Mouse (Mus musculus): ENCODE data around the gene 2810459M11Rik.

The 2810459M11Rik gene

DNA sequence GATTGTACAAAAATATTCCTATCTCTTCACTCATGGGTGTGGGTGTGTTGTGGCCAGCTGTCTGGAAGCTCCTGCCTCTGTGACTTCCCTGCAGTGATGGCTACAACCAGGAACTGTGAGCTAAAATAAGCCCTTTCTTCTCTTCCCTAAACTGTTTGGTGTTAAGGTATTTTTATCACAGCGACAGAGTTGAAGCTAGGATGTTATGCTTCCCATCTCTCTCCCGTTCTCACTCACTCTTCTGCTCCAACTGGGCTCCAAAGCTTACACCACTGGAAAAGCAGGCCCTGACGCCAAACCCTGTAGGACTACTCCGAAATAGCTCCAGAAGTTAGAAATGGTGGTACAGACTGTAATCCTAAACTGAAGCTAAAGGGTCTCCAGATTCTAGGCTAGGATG is 607 bp upstream of the 2810459M11Rik start:
- Histone ChIP-seq H3K27me3 (ENCODE audit: insufficient read depth, low read length) (peaks cover 66% of the 10 kb centered on the region), H3K36me3 (ENCODE audit: insufficient read depth, low read length) (no peaks in the 10 kb centered on the region), H3K9me3 (ENCODE audit: low read length) (peaks cover 9% of the 10 kb centered on the region), H3K4me3 (replicated peaks; ENCODE audit: low read length) (no peak overlapping the region), H3K4me1 (replicated peaks; ENCODE audit: low read depth, low read length) (peaks cover 21% of the 10 kb centered on the region)
- TF ChIP-seq POU5F1 (IDR thresholded peaks at IDR 0.05; ENCODE audit: borderline replicate concordance, low read length), result no peak
- no peak for TF ChIP-seq CTCF (conservative IDR thresholded peaks at IDR 0.05; ENCODE audit: low read length)
- TF ChIP-seq NANOG (IDR thresholded peaks at IDR 0.05; ENCODE audit: borderline replicate concordance, low read length), result no peak

DNA sequence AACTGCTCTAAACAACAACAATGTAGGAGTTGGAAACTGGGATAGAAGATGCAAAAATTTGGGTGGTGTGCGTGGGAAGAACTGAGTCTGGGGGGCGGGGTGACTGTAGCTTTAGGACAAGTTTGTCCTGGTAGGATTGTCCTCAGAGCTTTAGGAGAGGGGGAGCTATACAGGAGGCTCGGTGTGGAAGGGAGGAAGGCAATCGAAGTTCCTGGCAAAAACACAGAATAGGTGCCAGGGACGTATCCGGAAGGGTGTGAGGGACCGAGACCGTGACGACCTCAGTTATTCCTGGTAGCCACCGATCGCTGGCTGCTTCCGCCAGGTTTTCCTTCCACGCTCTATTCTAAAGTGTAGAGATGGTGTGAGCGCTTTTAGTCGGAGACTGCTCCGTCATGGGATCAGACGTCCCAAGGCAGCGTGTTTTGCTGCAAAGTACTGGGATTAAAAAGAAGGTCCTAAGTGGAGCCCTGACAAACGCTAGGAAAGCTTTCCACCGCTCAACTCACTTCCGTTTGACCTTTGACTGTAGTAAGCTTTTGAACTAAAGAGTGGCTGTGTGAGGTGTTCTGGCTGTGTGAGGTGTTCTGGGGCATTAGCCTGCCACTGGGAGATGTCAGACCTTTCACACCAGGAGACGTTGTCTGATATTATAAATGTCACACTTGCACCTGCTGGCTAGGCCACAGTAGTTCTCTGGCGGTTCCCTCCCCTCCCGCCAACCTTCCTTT is 1.3 kb downstream of the 2810459M11Rik start:
- Histone ChIP-seq H3K4me1 (replicated peaks; ENCODE audit: low read depth, low read length) (peaks cover 16% of the 10 kb centered on the region), H3K27me3 (ENCODE audit: insufficient read depth, low read length) (peaks cover 66% of the 10 kb centered on the region), H3K9me3 (ENCODE audit: low read length) (peaks cover 4% of the 10 kb centered on the region), H3K36me3 (ENCODE audit: insufficient read depth, low read length) (no peaks in the 10 kb centered on the region), H3K4me3 (replicated peaks; ENCODE audit: low read length) (peak overlapping the region; percentile 77)
- TF ChIP-seq POU5F1 (IDR thresholded peaks at IDR 0.05; ENCODE audit: borderline replicate concordance, low read length) (no peak), NANOG (IDR thresholded peaks at IDR 0.05; ENCODE audit: borderline replicate concordance, low read length) (no peak), CTCF (conservative IDR thresholded peaks at IDR 0.05; ENCODE audit: low read length) (no peak)

DNA sequence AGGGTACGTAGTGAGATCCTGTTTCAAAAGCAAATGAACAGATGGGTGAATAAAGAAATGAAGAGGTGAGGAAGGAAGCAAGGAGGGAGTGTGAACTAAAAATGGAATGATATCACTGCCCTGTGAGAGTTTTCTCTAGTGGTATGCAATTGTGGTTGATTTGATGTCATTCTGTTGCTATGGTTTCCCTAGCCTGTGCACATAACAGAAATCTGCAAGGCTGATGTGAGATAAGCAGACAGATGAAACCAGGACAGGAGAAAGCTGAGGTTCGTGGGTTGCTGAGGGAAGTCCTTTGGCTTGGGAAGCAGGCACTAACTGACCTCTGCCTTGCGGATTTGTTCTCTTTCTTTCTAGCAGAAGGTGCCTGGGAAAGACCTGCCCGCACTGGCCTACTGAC is 2.6 kb downstream of the 2810459M11Rik start:
- Histone ChIP-seq H3K36me3 (ENCODE audit: insufficient read depth, low read length) (no peaks in the 10 kb centered on the region), H3K4me1 (replicated peaks; ENCODE audit: low read depth, low read length) (peaks cover 16% of the 10 kb centered on the region), H3K9me3 (ENCODE audit: low read length) (no peaks in the 10 kb centered on the region), H3K4me3 (replicated peaks; ENCODE audit: low read length) (no peak overlapping the region), H3K27me3 (ENCODE audit: insufficient read depth, low read length) (peaks cover 59% of the 10 kb centered on the region)
- TF ChIP-seq POU5F1 (IDR thresholded peaks at IDR 0.05; ENCODE audit: borderline replicate concordance, low read length), result no peak
- TF ChIP-seq NANOG (IDR thresholded peaks at IDR 0.05; ENCODE audit: borderline replicate concordance, low read length), result no peak
- TF ChIP-seq CTCF (conservative IDR thresholded peaks at IDR 0.05; ENCODE audit: low read length), result no peak

DNA sequence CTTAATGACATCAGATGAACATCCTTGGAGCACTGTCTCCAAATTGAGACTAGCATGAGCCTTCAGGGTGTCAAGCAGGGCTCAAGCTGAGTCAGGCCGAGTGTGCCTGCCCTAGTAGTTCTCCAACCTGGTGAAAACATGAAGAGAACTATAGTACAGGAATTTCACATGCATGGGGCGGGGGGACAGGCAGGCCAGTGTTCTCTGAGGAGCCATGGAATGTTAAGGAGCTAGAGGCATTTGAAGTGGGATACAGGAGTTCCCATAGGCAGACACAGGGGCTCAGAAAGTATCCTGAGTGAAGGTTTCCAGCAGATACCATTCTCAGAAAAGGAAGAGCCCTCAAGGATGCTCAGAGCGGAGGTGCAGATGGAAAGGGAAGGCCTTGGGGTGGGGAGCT is 3.1 kb downstream of the 2810459M11Rik start:
- TF ChIP-seq NANOG (IDR thresholded peaks at IDR 0.05; ENCODE audit: borderline replicate concordance, low read length), result no peak
- TF ChIP-seq POU5F1 (IDR thresholded peaks at IDR 0.05; ENCODE audit: borderline replicate concordance, low read length), result no peak
- TF ChIP-seq CTCF (conservative IDR thresholded peaks at IDR 0.05; ENCODE audit: low read length), result no peak
- peaks cover 16% of the 10 kb centered on the region for H3K4me1 ChIP-seq (replicated peaks; ENCODE audit: low read depth, low read length)

DNA sequence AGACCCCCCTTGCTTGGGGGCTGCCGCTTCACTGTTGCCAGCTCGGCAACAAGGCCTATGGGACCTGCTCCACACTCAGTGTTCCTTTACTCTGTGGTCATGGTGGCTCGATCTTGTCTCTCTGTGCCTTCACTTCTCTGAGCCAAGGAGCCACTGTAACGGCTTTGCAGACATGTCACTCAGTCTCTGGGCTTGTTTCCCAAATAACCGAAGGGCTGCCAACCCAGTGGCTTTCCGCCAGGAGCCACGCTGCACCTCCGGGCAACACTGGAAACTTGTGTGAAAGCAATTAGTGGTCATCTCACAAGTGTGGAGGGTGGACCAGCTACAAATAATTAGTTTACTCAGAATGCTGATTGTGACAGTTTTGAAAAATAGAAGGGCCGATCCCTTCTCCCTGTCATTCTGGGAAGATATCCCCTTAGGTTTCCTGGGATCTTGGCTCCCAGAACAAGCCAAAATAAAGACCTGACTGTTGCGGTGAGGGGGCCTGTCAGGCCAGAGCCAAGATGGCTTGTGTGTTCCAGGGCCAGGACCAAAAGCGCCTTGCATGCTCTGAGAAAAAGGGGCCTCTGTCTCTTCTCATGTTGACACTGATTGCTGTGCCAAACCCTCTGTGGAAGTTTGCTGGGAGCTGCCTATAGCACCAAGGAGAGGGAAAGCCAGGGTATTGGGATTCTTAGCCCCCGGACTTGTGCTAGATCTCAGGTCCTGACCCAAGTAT is 7.7 kb downstream of the 2810459M11Rik start:
- Histone ChIP-seq H3K4me3 (replicated peaks; ENCODE audit: low read length) (no peak overlapping the region), H3K36me3 (ENCODE audit: insufficient read depth, low read length) (no peaks in the 10 kb centered on the region), H3K9me3 (ENCODE audit: low read length) (no peaks in the 10 kb centered on the region), H3K4me1 (replicated peaks; ENCODE audit: low read depth, low read length) (0 out of 2 replicates have a peak, but pooled peaks cover 8% of the 10 kb centered on the region), H3K27me3 (ENCODE audit: insufficient read depth, low read length) (peaks cover 11% of the 10 kb centered on the region)
- TF ChIP-seq NANOG (IDR thresholded peaks at IDR 0.05; ENCODE audit: borderline replicate concordance, low read length) (no peak), POU5F1 (IDR thresholded peaks at IDR 0.05; ENCODE audit: borderline replicate concordance, low read length) (no peak), CTCF (conservative IDR thresholded peaks at IDR 0.05; ENCODE audit: low read length) (no peak)

More for the DNA sequence above, 3.1 kb downstream of the 2810459M11Rik start:
- no peaks in the 10 kb centered on the region for H3K9me3 ChIP-seq (ENCODE audit: low read length)
- H3K27me3 ChIP-seq (ENCODE audit: insufficient read depth, low read length), result peaks cover 56% of the 10 kb centered on the region
- H3K4me3 ChIP-seq (replicated peaks; ENCODE audit: low read length), result no peak overlapping the region
- no peaks in the 10 kb centered on the region for H3K36me3 ChIP-seq (ENCODE audit: insufficient read depth, low read length)

DNA sequence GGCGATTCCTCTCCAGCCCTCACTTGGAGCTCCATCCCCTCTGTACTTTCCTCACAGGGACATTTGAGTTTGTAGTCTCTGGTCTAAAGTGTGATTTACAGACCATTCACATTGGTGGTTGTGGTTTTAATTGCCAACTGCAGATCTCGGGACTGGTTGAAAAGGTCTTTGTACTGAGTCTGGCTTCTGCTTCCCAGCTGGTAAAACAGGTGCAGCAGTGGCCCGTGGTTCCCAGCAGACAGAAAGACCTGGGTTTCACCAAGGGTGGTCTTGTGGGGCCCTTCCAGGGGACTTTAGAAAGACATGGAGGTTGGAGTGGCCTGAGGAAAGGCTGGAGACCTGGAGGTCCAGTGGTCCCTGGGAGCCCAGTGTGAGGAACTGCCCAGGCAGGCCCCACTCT is 9.3 kb downstream of the 2810459M11Rik start:
- Histone ChIP-seq H3K27me3 (ENCODE audit: insufficient read depth, low read length) (peaks cover 2% of the 10 kb centered on the region), H3K4me1 (replicated peaks; ENCODE audit: low read depth, low read length) (peaks cover 13% of the 10 kb centered on the region), H3K36me3 (ENCODE audit: insufficient read depth, low read length) (no peaks in the 10 kb centered on the region), H3K4me3 (replicated peaks; ENCODE audit: low read length) (no peak overlapping the region), H3K9me3 (ENCODE audit: low read length) (no peaks in the 10 kb centered on the region)
- no peak for TF ChIP-seq NANOG (IDR thresholded peaks at IDR 0.05; ENCODE audit: borderline replicate concordance, low read length)
- no peak for TF ChIP-seq CTCF (conservative IDR thresholded peaks at IDR 0.05; ENCODE audit: low read length)
- TF ChIP-seq POU5F1 (IDR thresholded peaks at IDR 0.05; ENCODE audit: borderline replicate concordance, low read length), result no peak

DNA sequence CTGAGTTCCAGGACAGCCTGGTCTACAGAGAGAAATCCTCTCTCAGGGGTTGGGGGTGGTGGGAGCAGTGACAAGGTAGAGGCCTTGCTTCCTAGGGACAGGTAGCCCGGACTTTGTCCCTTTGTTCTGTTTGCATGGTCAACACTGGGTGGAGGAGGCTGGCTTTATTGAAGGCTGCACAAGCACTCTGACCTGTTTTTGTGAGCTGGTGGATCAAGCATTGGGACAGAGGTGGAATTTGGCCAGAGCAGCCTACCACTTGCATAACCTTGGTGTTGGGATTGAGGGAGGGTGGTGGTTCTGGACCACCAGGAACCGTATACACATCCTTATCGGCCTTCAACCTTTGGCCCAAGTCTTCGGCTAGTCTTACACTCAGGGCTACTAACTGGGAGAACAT is 10.6 kb downstream of the 2810459M11Rik start:
- Histone ChIP-seq H3K4me1 (replicated peaks; ENCODE audit: low read depth, low read length) (peaks cover 25% of the 10 kb centered on the region), H3K4me3 (replicated peaks; ENCODE audit: low read length) (no peak overlapping the region), H3K9me3 (ENCODE audit: low read length) (no peaks in the 10 kb centered on the region), H3K27me3 (ENCODE audit: insufficient read depth, low read length) (peaks cover 2% of the 10 kb centered on the region), H3K36me3 (ENCODE audit: insufficient read depth, low read length) (no peaks in the 10 kb centered on the region)
- no peak for TF ChIP-seq POU5F1 (IDR thresholded peaks at IDR 0.05; ENCODE audit: borderline replicate concordance, low read length)
- no peak for TF ChIP-seq CTCF (conservative IDR thresholded peaks at IDR 0.05; ENCODE audit: low read length)
- TF ChIP-seq NANOG (IDR thresholded peaks at IDR 0.05; ENCODE audit: borderline replicate concordance, low read length), result no peak

DNA sequence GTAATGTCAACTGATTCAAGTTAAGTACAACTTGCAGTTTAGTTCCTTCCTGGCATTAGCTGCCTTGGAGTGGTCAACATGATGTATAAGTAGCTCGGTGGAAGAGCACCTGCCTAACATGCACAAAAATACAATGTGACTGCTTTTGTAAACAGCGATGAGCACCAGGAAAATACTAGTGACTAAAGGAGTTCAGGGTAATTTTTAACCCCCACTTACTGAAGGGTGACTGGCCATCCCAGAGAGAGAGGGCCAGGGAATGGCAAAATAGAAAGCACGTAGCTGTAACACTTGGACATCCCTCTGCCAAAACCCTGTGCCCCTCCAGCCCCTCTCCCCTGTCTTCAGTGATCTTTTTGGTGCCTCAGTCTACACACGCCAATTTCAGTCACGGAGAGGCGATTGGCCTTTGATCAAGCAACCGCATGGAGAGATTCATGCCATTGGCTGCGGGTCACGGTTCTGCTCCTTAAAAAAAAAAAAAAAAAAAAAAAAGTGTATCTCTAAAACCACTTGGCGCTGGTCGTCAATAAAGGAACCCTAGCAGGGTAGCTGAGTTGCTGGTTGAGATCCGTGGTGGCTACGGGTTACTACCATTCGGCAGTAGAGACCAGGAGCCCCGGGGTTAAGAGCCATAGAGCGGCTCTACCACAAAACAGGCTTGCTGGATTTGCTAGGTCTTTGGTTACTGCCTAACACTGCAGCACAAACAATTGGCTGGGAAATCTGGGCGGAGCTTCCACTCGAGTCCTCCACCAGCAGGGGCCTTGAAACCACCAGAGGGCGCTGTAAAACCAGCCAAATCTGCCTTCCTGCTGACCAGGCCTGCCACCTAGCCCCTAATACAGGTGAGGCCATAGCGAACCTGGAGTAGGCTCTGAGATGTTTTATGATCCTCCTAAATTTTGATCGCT is 13.4 kb downstream of the 2810459M11Rik start:
- TF ChIP-seq CTCF (conservative IDR thresholded peaks at IDR 0.05; ENCODE audit: low read length), result peak; percentile 96
- no peak for TF ChIP-seq NANOG (IDR thresholded peaks at IDR 0.05; ENCODE audit: borderline replicate concordance, low read length)
- TF ChIP-seq POU5F1 (IDR thresholded peaks at IDR 0.05; ENCODE audit: borderline replicate concordance, low read length), result no peak
- no peaks in the 10 kb centered on the region for H3K27me3 ChIP-seq (ENCODE audit: insufficient read depth, low read length)
- H3K9me3 ChIP-seq (ENCODE audit: low read length), result no peaks in the 10 kb centered on the region
- H3K36me3 ChIP-seq (ENCODE audit: insufficient read depth, low read length), result no peaks in the 10 kb centered on the region
- H3K4me3 ChIP-seq (replicated peaks; ENCODE audit: low read length), result peak overlapping the region; percentile 56
- peaks cover 53% of the 10 kb centered on the region for H3K4me1 ChIP-seq (replicated peaks; ENCODE audit: low read depth, low read length)
